Mouse (Mus musculus): ENCODE data around the gene Rad50. TPM values are rescaled to one million over a fixed set of nuclear protein-coding genes. Genes with fewer than 3 reads are reported as not detected.

Rad50 gene
- polyA plus RNA-seq (2016; fragmentation: Nextera tagmentation; extraction: Ambion mirVana), result 24.2 and 28.1 TPM in 2 replicates

- no peaks in the 10 kb centered on the region for H3K27me3 ChIP-seq (ENCODE audit: low read depth, poor library complexity, severe bottlenecking)
- H3K4me3 ChIP-seq, result peak within 1 kb of the TSS; percentile 76
- peaks cover 13% of the 10 kb centered on the region; the same call in 1 of the 2 replicates for H3K36me3 ChIP-seq
- H3K27ac ChIP-seq, result peak within 1 kb of the TSS; percentile 95
- WGBS, result 5% methylated on average over 55 of the region's 55 CpGs
- H3K4me1 ChIP-seq, result peaks cover 16% of the 10 kb centered on the region
- DNase-seq (ENCODE audit: low spot score), result peak; percentile 92
- no peaks in the 10 kb centered on the region for H3K9me3 ChIP-seq (replicated peaks)
These were observed at the start of gene Rad50 for GRCm38 (mm10) chr11:53706934-53707717. Rad50 (minus strand) TSS chr11:53707319.

- Histone ChIP-seq H3K4me3 (no peak overlapping the region), H3K27me3 (ENCODE audit: low read depth, poor library complexity, severe bottlenecking) (peaks cover 14% of the 10 kb centered on the region), H3K9me3 (replicated peaks) (no peaks in the 10 kb centered on the region), H3K27ac (no peak overlapping the region), H3K36me3 (no peaks in the 10 kb centered on the region), H3K4me1 (peaks cover 17% of the 10 kb centered on the region)
- DNase-seq (ENCODE audit: low spot score), result no peak
- 86% methylated on average over 12 of the region's 12 CpGs for WGBS
These were observed 48.0 kb upstream of the Rad50 start for GRCm38 (mm10) chr11:53755011-53755595.

- no peaks in the 10 kb centered on the region for H3K27me3 ChIP-seq (ENCODE audit: low read depth, poor library complexity, severe bottlenecking)
- H3K4me1 ChIP-seq, result no peaks in the 10 kb centered on the region
- H3K4me3 ChIP-seq, result no peak overlapping the region
- H3K27ac ChIP-seq, result no peak overlapping the region
- no peak for DNase-seq (ENCODE audit: low spot score)
- H3K9me3 ChIP-seq (replicated peaks), result no peaks in the 10 kb centered on the region
- WGBS, result 61% methylated on average over 5 of the region's 5 CpGs
- no peaks in the 10 kb centered on the region for H3K36me3 ChIP-seq
These were observed 42.7 kb upstream of the Rad50 start for GRCm38 (mm10) chr11:53749716-53750352.

GRCm38 (mm10) chr11:53749306-53749705, 42.2 kb upstream of the Rad50 start:
- Histone ChIP-seq H3K9me3 (replicated peaks) (no peaks in the 10 kb centered on the region), H3K27ac (no peak overlapping the region), H3K27me3 (ENCODE audit: low read depth, poor library complexity, severe bottlenecking) (no peaks in the 10 kb centered on the region), H3K4me1 (no peaks in the 10 kb centered on the region), H3K4me3 (no peak overlapping the region), H3K36me3 (no peaks in the 10 kb centered on the region)
- no peak for DNase-seq (ENCODE audit: low spot score)
- 72% methylated on average over 4 of the region's 4 CpGs for WGBS

- Histone ChIP-seq H3K27me3 (ENCODE audit: low read depth, poor library complexity, severe bottlenecking) (no peaks in the 10 kb centered on the region), H3K4me3 (no peak overlapping the region), H3K27ac (no peak overlapping the region), H3K4me1 (no peaks in the 10 kb centered on the region), H3K9me3 (replicated peaks) (no peaks in the 10 kb centered on the region), H3K36me3 (no peaks in the 10 kb centered on the region)
- 93% methylated on average over 6 of the region's 6 CpGs for whole genome bisulfite sequencing
- DNase-seq (ENCODE audit: low spot score), result no peak
These were observed 41.5 kb upstream of the Rad50 start for GRCm38 (mm10) chr11:53748614-53749013.

GRCm38 (mm10) chr11:53747985-53748384, 40.9 kb upstream of the Rad50 start:
- DNase-seq (ENCODE audit: low spot score), result no peak
- 95% methylated on average over 9 of the region's 9 CpGs for WGBS
- Histone ChIP-seq H3K9me3 (replicated peaks) (no peaks in the 10 kb centered on the region), H3K36me3 (no peaks in the 10 kb centered on the region), H3K27ac (no peak overlapping the region), H3K4me1 (no peaks in the 10 kb centered on the region), H3K4me3 (no peak overlapping the region), H3K27me3 (ENCODE audit: low read depth, poor library complexity, severe bottlenecking) (no peaks in the 10 kb centered on the region)

- 92% methylated on average over 2 of the region's 2 CpGs for WGBS
- no peak overlapping the region for H3K27ac ChIP-seq
These were observed 38.1 kb upstream of the Rad50 start for GRCm38 (mm10) chr11:53745260-53745659.

GRCm38 (mm10) chr11:53742353-53742752, 35.2 kb upstream of the Rad50 start:
- Histone ChIP-seq H3K4me3 (no peak overlapping the region), H3K9me3 (replicated peaks) (no peaks in the 10 kb centered on the region), H3K27me3 (ENCODE audit: low read depth, poor library complexity, severe bottlenecking) (no peaks in the 10 kb centered on the region), H3K27ac (no peak overlapping the region), H3K36me3 (no peaks in the 10 kb centered on the region), H3K4me1 (no peaks in the 10 kb centered on the region)
- 42% methylated on average over 5 of the region's 5 CpGs for WGBS
- no peak for DNase-seq (ENCODE audit: low spot score)

More at GRCm38 (mm10) chr11:53745260-53745659, 38.1 kb upstream of the Rad50 start:
- Histone ChIP-seq H3K4me3 (no peak overlapping the region), H3K27me3 (ENCODE audit: low read depth, poor library complexity, severe bottlenecking) (no peaks in the 10 kb centered on the region), H3K36me3 (no peaks in the 10 kb centered on the region), H3K4me1 (no peaks in the 10 kb centered on the region), H3K9me3 (replicated peaks) (no peaks in the 10 kb centered on the region)
- DNase-seq (ENCODE audit: low spot score), result no peak

- H3K27ac ChIP-seq, result no peak overlapping the region
- no peak overlapping the region for H3K4me3 ChIP-seq
- no peaks in the 10 kb centered on the region for H3K27me3 ChIP-seq (ENCODE audit: low read depth, poor library complexity, severe bottlenecking)
- no peaks in the 10 kb centered on the region for H3K36me3 ChIP-seq
- H3K9me3 ChIP-seq (replicated peaks), result no peaks in the 10 kb centered on the region
- peak; percentile 50 for DNase-seq (ENCODE audit: low spot score)
- 49% methylated on average over 6 of the region's 6 CpGs for WGBS
- peaks cover 3% of the 10 kb centered on the region; the same call in 1 of the 2 replicates for H3K4me1 ChIP-seq
These were observed 30.4 kb upstream of the Rad50 start for GRCm38 (mm10) chr11:53737573-53737946.

- peaks cover 3% of the 10 kb centered on the region; the same call in 1 of the 2 replicates for H3K4me1 ChIP-seq
- H3K4me3 ChIP-seq, result no peak overlapping the region
- H3K36me3 ChIP-seq, result no peaks in the 10 kb centered on the region
- H3K27me3 ChIP-seq (ENCODE audit: low read depth, poor library complexity, severe bottlenecking), result no peaks in the 10 kb centered on the region
- WGBS, result 49% methylated on average over 14 of the region's 14 CpGs
- no peaks in the 10 kb centered on the region for H3K9me3 ChIP-seq (replicated peaks)
- H3K27ac ChIP-seq, result no peak overlapping the region
- DNase-seq (ENCODE audit: low spot score), result peak; percentile 84
These were observed 29.9 kb upstream of the Rad50 start for GRCm38 (mm10) chr11:53736771-53737572.

GRCm38 (mm10) chr11:53735682-53736245, 28.6 kb upstream of the Rad50 start:
- H3K4me3 ChIP-seq, result peak overlapping the region; percentile 33
- WGBS, result 36% methylated on average over 17 of the region's 17 CpGs

GRCm38 (mm10) chr11:53734970-53735681, 28.0 kb upstream of the Rad50 start:
- WGBS, result 71% methylated on average over 18 of the region's 18 CpGs
- Histone ChIP-seq H3K27me3 (ENCODE audit: low read depth, poor library complexity, severe bottlenecking) (no peaks in the 10 kb centered on the region), H3K36me3 (no peaks in the 10 kb centered on the region), H3K27ac (no peak overlapping the region), H3K9me3 (replicated peaks) (no peaks in the 10 kb centered on the region), H3K4me3 (no peak overlapping the region), H3K4me1 (peaks cover 3% of the 10 kb centered on the region; the same call in 1 of the 2 replicates)
- DNase-seq (ENCODE audit: low spot score), result no peak

More at GRCm38 (mm10) chr11:53735682-53736245, 28.6 kb upstream of the Rad50 start:
- no peaks in the 10 kb centered on the region for H3K9me3 ChIP-seq (replicated peaks)
- H3K4me1 ChIP-seq, result peaks cover 3% of the 10 kb centered on the region; the same call in 1 of the 2 replicates
- no peaks in the 10 kb centered on the region for H3K36me3 ChIP-seq
- peak; percentile 75 for DNase-seq (ENCODE audit: low spot score)
- H3K27ac ChIP-seq, result peak overlapping the region; percentile 56; the same call in 1 of the 2 replicates
- no peaks in the 10 kb centered on the region for H3K27me3 ChIP-seq (ENCODE audit: low read depth, poor library complexity, severe bottlenecking)

Measured in limb, embryonic 10.5 days (tissue).